Mouse (Mus musculus): Measurements from ENCODE around the gene Gm10217. TPM values are rescaled to one million over a fixed set of nuclear protein-coding genes. Genes with fewer than 3 reads are reported as not detected.

Gm10217 gene
- polyA plus RNA-seq, 1 experiment = not detected

GRCm38 (mm10) chr8:9899673-9900072 lies 35.6 kb downstream of the Gm10217 start:
- no peak overlapping the region for H3ac ChIP-seq (ENCODE audit: control insufficient read depth, insufficient read length, low read depth)
- no peaks in the 10 kb centered on the region for H3K27me3 ChIP-seq (ENCODE audit: control insufficient read depth, insufficient read depth, insufficient read length)
- no peaks in the 10 kb centered on the region for H3K79me2 ChIP-seq (ENCODE audit: control insufficient read depth, insufficient read depth)
- no peaks in the 10 kb centered on the region for H3K36me3 ChIP-seq (ENCODE audit: control insufficient read depth, insufficient read depth)
- no peak for TF ChIP-seq FOSL1 (IDR thresholded peaks at IDR 0.05; ENCODE audit: insufficient read depth, low read length, poor library complexity, severe bottlenecking)
- no peak for TF ChIP-seq CTCF (IDR thresholded peaks at IDR 0.05; ENCODE audit: control insufficient read depth, insufficient read depth, insufficient read length)
- no peak overlapping the region for H3K4me3 ChIP-seq (ENCODE audit: insufficient read depth, poor library complexity, severe bottlenecking)
- no peaks in the 10 kb centered on the region for H3K79me3 ChIP-seq (ENCODE audit: low read depth)

Other genes with a start within 250 kb of the Gm10217 start
- gene Fam155a, start 93.1 kb upstream of the Gm10217 start, polyA plus RNA-seq (2012; fragmentation: generic; extraction: Trizol) = not detected
- gene Lig4, start 113.4 kb downstream of the Gm10217 start, polyA plus RNA-seq (2012; fragmentation: generic; extraction: Trizol) = 2.0 TPM
- 6.4 TPM for gene Abhd13, start 113.5 kb downstream of the Gm10217 start, polyA plus RNA-seq (2012; fragmentation: generic; extraction: Trizol)
- gene Tnfsf13b, start 142.2 kb downstream of the Gm10217 start, polyA plus RNA-seq (2012; fragmentation: generic; extraction: Trizol) = 0.04 TPM